Mouse (Mus musculus) olfactory bulb, adult 2 months (tissue): ENCODE results near the gene Pou3f3.

Experiments
- CTCF ChIP-seq: fragments of 200-500 bp; IDR thresholded peaks from 2 replicates; pipeline ENCODE4 v1.5.1; 2012; ENCODE audit warnings: low read depth, mild to moderate bottlenecking, low read length, moderate library complexity; ENCODE audit not compliant: insufficient read depth
- POLR2A ChIP-seq: fragments of 200-500 bp; IDR thresholded peaks from 2 replicates; pipeline ENCODE4 v1.6.1; 2012; ENCODE audit warnings: mild to moderate bottlenecking, low read depth, low read length, moderate library complexity; ENCODE audit not compliant: insufficient read depth

DNA sequence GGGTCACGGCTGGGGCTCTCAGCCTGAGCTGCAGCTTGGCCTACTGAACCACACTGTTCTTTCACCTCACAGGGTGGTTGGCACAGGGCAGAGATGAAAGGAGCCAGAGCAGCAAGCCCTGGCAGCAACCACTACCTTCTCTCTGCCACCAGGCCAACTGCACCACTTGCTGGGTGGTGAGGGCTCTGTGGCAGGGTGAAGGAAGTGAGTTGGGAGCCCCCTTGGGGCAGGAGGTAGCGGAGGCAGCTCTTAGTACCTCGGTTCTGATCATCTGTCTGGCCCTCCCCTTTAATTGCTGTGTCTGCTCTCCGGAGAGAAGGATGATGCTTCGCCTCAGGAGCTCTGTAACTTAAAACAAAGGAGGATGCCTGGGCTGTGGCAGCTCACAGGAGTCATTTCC, 23.0 kb downstream of the Pou3f3 start:
- TF ChIP-seq POLR2A (no peak), CTCF (no peak)
